Comparison of ENCODE assay signal across 20 mouse cellular contexts in genomic region chr6:91041287-91041686, GRCm38 (mm10). TPM values are rescaled to one million over a fixed set of nuclear protein-coding genes. Genes with fewer than 3 reads are reported as not detected.
DNase-seq lines count a peak whose midpoint lies in the region; ATAC-seq lines count a peak whose summit lies in the region.
"Had no signal": no experiment of that assay in that cellular context is flagged by ENCODE, and none has a peak within 500 bp of the region (broad histone marks: within the 10 kb centered on the region; RNA-seq: fewer than 3 reads in every experiment).

No protein-coding gene starts in this region.

- no peaks in the 10 kb centered on the region for H3K9me3 ChIP-seq in heart, embryonic 11.5 days (replicated peaks; ENCODE audit: control insufficient read depth, low read length)
- H3K9me3 ChIP-seq: liver, embryonic 12.5 days; midbrain, embryonic 13.5 days; neural tube, embryonic 12.5 days had no signal

- WGBS in heart, embryonic 11.5 days (ENCODE audit: insufficient replicate concordance), result 53% methylated on average over 5 of the region's 5 CpGs

- no peak for ATAC-seq in heart, embryonic 11.5 days (replicated peaks; ENCODE audit: insufficient number of reproducible peaks, low FRiP score, low TSS enrichment)
- no peak for ATAC-seq in megakaryocyte progenitor cell, adult 5-6 weeks (replicated peaks; ENCODE audit: poor library complexity)
- ATAC-seq: liver, embryonic 12.5 days; lung, postnatal 0 days; midbrain, embryonic 13.5 days had no signal

- intact Hi-C loops in heart, postnatal 10 days (cut with DNase I), result no loop called here
- intact Hi-C loops in left cerebral cortex, postnatal 25 days (cut with DNase I), result no loop called here

- DNase-seq in heart, postnatal 4 days, result no peak
- DNase-seq in brain, adult 2 months (ENCODE audit: low read depth, low spot score), result peak; percentile 89
- peak; percentile 4 to 15 for DNase-seq in heart, postnatal 10 days
- peak; percentile 67 to 89 for DNase-seq in left cerebral cortex, postnatal 25 days (ENCODE audit: low spot score in 2 of 2)
- no peak for DNase-seq in spleen, postnatal 14 days (ENCODE audit: low spot score in 2 of 2)
- DNase-seq in lung, postnatal 36 days, result no peak
- DNase-seq: adrenal gland, postnatal 25 days; B cell, adult 2 months; cerebellum, adult 11 months; gastrocnemius, postnatal 10 days; kidney, adult 18-20 months; retina, postnatal 1 day; thymus, postnatal 14 days had no signal

- H3K4me3 ChIP-seq in heart, embryonic 11.5 days (ENCODE audit: low read depth, low read length), result no peak overlapping the region
- H3K4me3 ChIP-seq: liver, embryonic 12.5 days; midbrain, embryonic 13.5 days; neural tube, embryonic 12.5 days had no signal

- no peaks in the 10 kb centered on the region for H3K36me3 ChIP-seq in heart, embryonic 11.5 days (ENCODE audit: control insufficient read depth, insufficient read depth, low read length)

- H3K4me1 ChIP-seq in heart, embryonic 11.5 days (ENCODE audit: control insufficient read depth, insufficient read depth, low read length), result peaks cover 34% of the 10 kb centered on the region
- H3K4me1 ChIP-seq: liver, embryonic 12.5 days; neural tube, embryonic 12.5 days had no signal

- no peak overlapping the region for H3K9ac ChIP-seq in heart, embryonic 11.5 days (ENCODE audit: low read depth, low read length)
- H3K9ac ChIP-seq: hindbrain, embryonic 14.5 days; liver, embryonic 12.5 days; midbrain, embryonic 13.5 days; neural tube, embryonic 12.5 days had no signal

- H3K27me3 ChIP-seq in heart, embryonic 11.5 days (ENCODE audit: control insufficient read depth, insufficient read depth, low read length), result peaks cover 15% of the 10 kb centered on the region
- H3K27me3 ChIP-seq: liver, embryonic 12.5 days; midbrain, embryonic 13.5 days; neural tube, embryonic 12.5 days had no signal

- 0 out of 2 replicates have a peak overlapping the region, but pooled peaks have one; percentile 36 for H3K27ac ChIP-seq in heart, embryonic 11.5 days (ENCODE audit: low read depth, low read length)
- H3K27ac ChIP-seq: hindbrain, embryonic 14.5 days; liver, embryonic 12.5 days; midbrain, embryonic 13.5 days; neural tube, embryonic 12.5 days had no signal

- H3K4me2 ChIP-seq in heart, embryonic 11.5 days, result no peak overlapping the region
- H3K4me2 ChIP-seq: hindbrain, embryonic 14.5 days; liver, embryonic 12.5 days; midbrain, embryonic 13.5 days; neural tube, embryonic 12.5 days had no signal

RNA-seq across cellular contexts. Expression of gene Iqsec1, which starts 52.8 kb away (rescaled TPM):
- polyA plus RNA-seq in heart, embryonic 11.5 days (2014; fragmentation: Nextera tagmentation; extraction: Ambion mirVana), result 17.7 and 18.1 TPM in 2 replicates
- 100 to 1,000 TPM; 150 TPM for total RNA-seq in heart, postnatal 4 days (2021)
- 100 to 1,000 TPM; 127 to 142 TPM for total RNA-seq in heart, postnatal 10 days (2021)
- total RNA-seq in left cerebral cortex, postnatal 25 days (2021), result 100 to 1,000 TPM; 317 to 348 TPM
- total RNA-seq in megakaryocyte progenitor cell, adult 5-6 weeks (2015), result 25.9 and 32.5 TPM in 2 replicates
- 3.5 and 8.7 TPM in 2 replicates for total RNA-seq in megakaryocyte progenitor cell, adult 5-6 weeks (2017)

Comparison
In these comparisons a context has a peak if more than half of its experiments do, and no peak if none do; other contexts are left out.
1. DNase-seq: peak in brain, adult 2 months (single experiment), heart, postnatal 10 days (2 of 2) and left cerebral cortex, postnatal 25 days (2 of 2); none in heart, postnatal 4 days (single experiment), spleen, postnatal 14 days (0 of 2) and lung, postnatal 36 days (single experiment).